Mouse (Mus musculus) layer of hippocampus, postnatal 36 days (tissue): ENCODE results near the gene Abhd17c. TPM values are rescaled to one million over a fixed set of nuclear protein-coding genes. Genes with fewer than 3 reads are reported as not detected.
"Not testable (repeated sequence)": the region's sequence is repeated elsewhere in the genome, so short reads cannot be mapped to it uniquely, and the experiment has no call there.

Experiments
- DNase-seq, 2 experiments: peaks; one replicate each; pipeline ENCODE4 v3.0.0; 2022
- total RNA-seq, 2 experiments: library from RNA; stranded (reverse); gene quantifications; 2 replicates each; pipeline ENCODE4 v1.2.3; 2021

The Abhd17c gene
- total RNA-seq, 2 experiments from 2014 or later = 56.4 to 59.1 TPM

GRCm38 (mm10) chr7:84152374-84152773, 681 bp upstream of the Abhd17c start:
- no peak for DNase-seq

GRCm38 (mm10) chr7:84151960-84152334, 254 bp upstream of the Abhd17c start:
- peak; percentile 88 to 90 for DNase-seq

GRCm38 (mm10) chr7:84150361-84151000, 1.2 kb downstream of the Abhd17c start:
- DNase-seq = no peak

GRCm38 (mm10) chr7:84149821-84150220, 1.9 kb downstream of the Abhd17c start:
- no peak for DNase-seq

- DNase-seq = no peak
These were observed 2.8 kb downstream of the Abhd17c start for GRCm38 (mm10) chr7:84148896-84149295.

GRCm38 (mm10) chr7:84147746-84148145, 3.9 kb downstream of the Abhd17c start:
- no peak for DNase-seq

GRCm38 (mm10) chr7:84145633-84146032, 6.1 kb downstream of the Abhd17c start:
- no peak for DNase-seq

- DNase-seq = no peak
These were observed 8.8 kb downstream of the Abhd17c start for GRCm38 (mm10) chr7:84142736-84143473.

GRCm38 (mm10) chr7:84142196-84142595, 9.5 kb downstream of the Abhd17c start:
- no peak for DNase-seq

- DNase-seq = no peak
These were observed 12.1 kb downstream of the Abhd17c start for GRCm38 (mm10) chr7:84139566-84139965.

GRCm38 (mm10) chr7:84138731-84139130, 13.0 kb downstream of the Abhd17c start:
- DNase-seq = no peak

GRCm38 (mm10) chr7:84137779-84138178, 13.9 kb downstream of the Abhd17c start:
- peak in 1 of 2 experiments; percentile 40 for DNase-seq

- no peak for DNase-seq
These were observed 15.6 kb downstream of the Abhd17c start for GRCm38 (mm10) chr7:84135799-84136700.

GRCm38 (mm10) chr7:84132704-84133103, 19.0 kb downstream of the Abhd17c start:
- DNase-seq = no peak

GRCm38 (mm10) chr7:84131736-84132135, 20.0 kb downstream of the Abhd17c start:
- no peak for DNase-seq

- no peak for DNase-seq
These were observed 23.0 kb downstream of the Abhd17c start for GRCm38 (mm10) chr7:84128661-84129060.

- DNase-seq = no peak
These were observed 26.0 kb downstream of the Abhd17c start for GRCm38 (mm10) chr7:84125730-84126129.

GRCm38 (mm10) chr7:84123651-84124050, 28.0 kb downstream of the Abhd17c start:
- not testable (repeated sequence) for DNase-seq

GRCm38 (mm10) chr7:84121778-84122177, 29.9 kb downstream of the Abhd17c start:
- no peak for DNase-seq

GRCm38 (mm10) chr7:84120142-84120760, 31.4 kb downstream of the Abhd17c start:
- no peak for DNase-seq

- DNase-seq = no peak
These were observed 32.2 kb downstream of the Abhd17c start for GRCm38 (mm10) chr7:84119216-84120105.
